Mouse (Mus musculus) MEL (cell line): ENCODE measurements around the gene Mau2. TPM values are rescaled to one million over a fixed set of nuclear protein-coding genes. Genes with fewer than 3 reads are reported as not detected.
A peak's percentile ranks its signal among the peaks of the same experiment; 100 is the strongest.

Experiments
- DNase-seq: peaks from one replicate; pipeline ENCODE4 v3.0.0; 2011; ENCODE audit warnings: low read depth, low spot score
- H3K27ac ChIP-seq: 2 replicates; pipeline ENCODE4 v1.5.1; 2012; ENCODE audit warnings: low read depth, mild to moderate bottlenecking, control low read depth, low read length, moderate library complexity; ENCODE audit not compliant: control insufficient read depth
- H3K27me3 ChIP-seq, 2 experiments: fragments of 150-350 bp in 1 of 2; sonication (generic) in 1 of 2; 2 replicates each; pipeline ENCODE4 v1.6.1; 2012; ENCODE audit warnings: low read length in 2 of 2, mild to moderate bottlenecking in 2 of 2, improper control_type of control experiment in 1 of 2, moderate library complexity in 1 of 2; ENCODE audit not compliant: insufficient read depth in 2 of 2, control insufficient read depth in 1 of 2
- H3K36me3 ChIP-seq, 2 experiments: 2 replicates each; pipeline ENCODE4 v1.6.1; 2012 to 2014; ENCODE audit warnings: low read length in 2 of 2, improper control_type of control experiment in 1 of 2, inconsistent platforms in 1 of 2, mild to moderate bottlenecking in 1 of 2; ENCODE audit not compliant: insufficient read depth in 2 of 2, control insufficient read depth in 1 of 2
- H3K4me1 ChIP-seq, 2 experiments: fragments of 150-350 bp in 1 of 2; sonication (generic) in 1 of 2; 2 replicates each; pipeline ENCODE4 v1.6.1; 2012; ENCODE audit warnings: low read length in 2 of 2, improper control_type of control experiment in 1 of 2, mild to moderate bottlenecking in 1 of 2; ENCODE audit not compliant: insufficient read depth in 2 of 2, control insufficient read depth in 1 of 2
- H3K4me3 ChIP-seq, 2 experiments: fragments of 150-350 bp in 1 of 2; sonication (generic) in 1 of 2; 2 replicates each; pipeline ENCODE4 v1.5.1; 2012; ENCODE audit warnings: low read depth in 2 of 2, low read length in 2 of 2, mild to moderate bottlenecking in 2 of 2, moderate library complexity in 2 of 2, control low read depth in 1 of 2, improper control_type of control experiment in 1 of 2; ENCODE audit not compliant: control insufficient read depth in 1 of 2, insufficient read depth in 1 of 2
- H3K79me2 ChIP-seq: 2 replicates; pipeline ENCODE4 v1.6.1; 2012; ENCODE audit warnings: mild to moderate bottlenecking, low read length, moderate library complexity; ENCODE audit not compliant: control insufficient read depth, poor library complexity, insufficient read depth
- H3K9ac ChIP-seq: 2 replicates; pipeline ENCODE4 v1.6.1; 2012; ENCODE audit warnings: low read depth, mild to moderate bottlenecking, control low read depth, low read length, moderate library complexity; ENCODE audit not compliant: control insufficient read depth, poor library complexity, severe bottlenecking
- H3K9me3 ChIP-seq: fragments of 150-350 bp; sonication (generic); replicated peaks from 2 replicates; pipeline ENCODE4 v1.6.1; 2012; ENCODE audit warnings: mild to moderate bottlenecking, low read length, improper control_type of control experiment, moderate library complexity; ENCODE audit not compliant: insufficient read depth
- ETS1 ChIP-seq: IDR thresholded peaks from 2 replicates; pipeline ENCODE4 v1.6.1; 2012; ENCODE audit warnings: low read depth, mild to moderate bottlenecking, inconsistent platforms, low read length, improper control_type of control experiment, moderate library complexity
- GABPA ChIP-seq: IDR thresholded peaks from 2 replicates; pipeline ENCODE4 v1.6.1; 2012; ENCODE audit warnings: low read depth, mild to moderate bottlenecking, inconsistent platforms, low read length, improper control_type of control experiment, moderate library complexity
- MAX ChIP-seq: IDR thresholded peaks from 2 replicates; pipeline ENCODE4 v1.6.1; 2011; ENCODE audit warnings: low read length, improper control_type of control experiment
- MEF2A ChIP-seq: IDR thresholded peaks from 2 replicates; pipeline ENCODE4 v1.6.1; 2014; ENCODE audit warnings: low read depth, mild to moderate bottlenecking, inconsistent platforms, low read length, improper control_type of control experiment; ENCODE audit not compliant: poor library complexity, insufficient replicate concordance, severe bottlenecking; ENCODE audit errors: extremely low read depth
- MYB ChIP-seq: IDR thresholded peaks from 2 replicates; pipeline ENCODE4 v1.6.1; 2011; ENCODE audit warnings: mild to moderate bottlenecking, low read depth, low read length, improper control_type of control experiment
- POLR2AphosphoS2 ChIP-seq: IDR thresholded peaks from 2 replicates; pipeline ENCODE4 v1.6.1; 2011; ENCODE audit warnings: low read length, improper control_type of control experiment
- POLR2AphosphoS5 ChIP-seq: IDR thresholded peaks from 2 replicates; pipeline ENCODE4 v1.6.1; 2012; ENCODE audit warnings: low read depth, borderline replicate concordance, mild to moderate bottlenecking, inconsistent platforms, low read length, moderate library complexity, mixed read lengths
- RAD21 ChIP-seq: IDR thresholded peaks from 2 replicates; pipeline ENCODE4 v1.6.1; 2011; ENCODE audit warnings: mild to moderate bottlenecking, low read depth, low read length, improper control_type of control experiment
- SIN3A ChIP-seq: IDR thresholded peaks from 2 replicates; pipeline ENCODE4 v1.6.1; 2012; ENCODE audit warnings: low read length, improper control_type of control experiment, inconsistent platforms
- SMC3 ChIP-seq: IDR thresholded peaks from 2 replicates; pipeline ENCODE4 v1.6.1; 2011; ENCODE audit warnings: low read depth, low read length, improper control_type of control experiment
- TCF12 ChIP-seq: IDR thresholded peaks from 2 replicates; pipeline ENCODE4 v1.6.1; 2014; ENCODE audit warnings: low read depth, mild to moderate bottlenecking, inconsistent platforms, low read length, improper control_type of control experiment, moderate library complexity
- UBTF ChIP-seq: IDR thresholded peaks from 2 replicates; pipeline ENCODE4 v1.6.1; 2012; ENCODE audit warnings: low read depth, mild to moderate bottlenecking, inconsistent platforms, low read length, improper control_type of control experiment, moderate library complexity, borderline replicate concordance; ENCODE audit not compliant: insufficient read depth
- USF2 ChIP-seq, 2 experiments: IDR thresholded peaks; 2 replicates each; pipeline ENCODE4 v1.6.1; 2011 to 2012; ENCODE audit warnings: improper control_type of control experiment in 2 of 2, low read length in 2 of 2, borderline replicate concordance in 1 of 2, inconsistent platforms in 1 of 2, low read depth in 1 of 2, mild to moderate bottlenecking in 1 of 2; ENCODE audit not compliant: insufficient read depth in 1 of 2
- polyA plus RNA-seq, 2 experiments: library from polyadenylated mRNA; stranded (reverse) in 1 of 2; unstranded in 1 of 2; fragments of >175 nt in 1 of 2; fragments of >200 nt in 1 of 2; gene quantifications; 2 replicates each; pipeline versions ENCODE4 v1.2.1 to v1.2.4; 2012; ENCODE audit warnings: low replicate concordance in 2 of 2, low read depth in 1 of 2; ENCODE audit not compliant: insufficient read length in 2 of 2, insufficient read depth in 1 of 2, missing spikeins in 1 of 2
- total RNA-seq: library from RNA; depleted of rRNA; stranded (reverse); fragments of 300-350 nt; gene quantifications from 2 replicates; pipeline ENCODE4 v1.2.3, GENCODE M21; 2012

Gene Mau2
- total and polyA plus RNA-seq, 3 experiments: 39.2 to 43.4 TPM; not detected in 1

GRCm38 (mm10) chr8:70072441-70073069 lies 30.0 kb upstream of the Mau2 start, which contains the start of gene Tm6sf2:
Gene Tm6sf2, plus strand, starts transcription at chr8:70072924.
- DNase-seq: peak; percentile 14

DNA sequence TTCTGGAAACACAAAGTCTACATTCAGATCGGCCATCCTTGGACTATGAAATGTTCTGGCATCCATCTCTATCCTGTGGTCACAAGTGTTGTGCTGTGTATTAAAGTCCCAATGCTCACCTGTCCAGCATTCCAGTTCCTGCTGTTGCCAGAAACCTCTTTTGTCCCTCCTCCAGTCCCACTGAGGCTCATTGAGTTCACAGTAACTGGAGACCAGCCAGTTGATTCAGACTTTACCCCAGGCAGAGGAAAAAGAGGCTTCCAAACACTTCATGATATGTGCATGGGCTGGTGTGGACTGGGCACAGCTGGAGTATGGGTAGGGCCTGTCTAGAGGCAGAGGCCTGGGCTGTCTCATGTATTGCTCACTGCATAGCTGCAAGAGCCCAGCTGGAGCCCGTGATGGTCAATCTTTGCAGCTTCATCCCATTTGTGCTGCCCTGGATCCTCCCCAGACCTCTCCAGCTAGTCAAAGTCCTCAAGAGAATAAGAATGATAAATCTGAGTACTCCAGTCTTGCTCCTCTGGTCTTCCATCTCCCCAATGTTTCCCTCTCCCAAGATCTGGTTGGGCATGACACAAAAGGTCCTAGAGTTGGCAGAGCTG lies 29.4 kb upstream of the Mau2 start:
- no peak overlapping the region for H3K4me3 ChIP-seq
- H3K79me2 ChIP-seq: no peaks in the 10 kb centered on the region
- H3K36me3 ChIP-seq: peaks cover 0 to 13% of the 10 kb centered on the region in 2 experiments
- no peaks in the 10 kb centered on the region for H3K9me3 ChIP-seq
- TF ChIP-seq UBTF (no peak), RAD21 (no peak), USF2 (IDR thresholded peaks at IDR 0.05; ENCODE audit: borderline replicate concordance in 1 of 2, insufficient read depth in 1 of 2, low read depth in 1 of 2, low read length in 2 of 2) (no peak)
- TF ChIP-seq, all 39 proteins: peak for 0
- H3K27me3 ChIP-seq: no peaks in the 10 kb centered on the region
- H3K4me1 ChIP-seq: peaks cover 4 to 20% of the 10 kb centered on the region in 2 experiments
- DNase-seq: no peak
- H3K27ac ChIP-seq: no peak overlapping the region
- H3K9ac ChIP-seq: no peak overlapping the region

More at GRCm38 (mm10) chr8:70072441-70073069, 30.0 kb upstream of the Mau2 start, which contains the start of gene Tm6sf2:
- H3K9ac ChIP-seq: no peak within 1 kb of the TSS
- peaks cover 0 to 13% of the 10 kb centered on the region in 2 experiments for H3K36me3 ChIP-seq
- peak within 1 kb of the TSS; percentile 15; the same call in 1 of the 2 replicates for H3K27ac ChIP-seq
- no peaks in the 10 kb centered on the region for H3K9me3 ChIP-seq
- peaks cover 4 to 20% of the 10 kb centered on the region in 2 experiments for H3K4me1 ChIP-seq
- H3K79me2 ChIP-seq: no peaks in the 10 kb centered on the region
- H3K4me3 ChIP-seq: no peak within 1 kb of the TSS
- H3K27me3 ChIP-seq: no peaks in the 10 kb centered on the region
- TF ChIP-seq SIN3A (no peak), MYB (no peak), GABPA (no peak), POLR2AphosphoS2 (no peak), MEF2A (no peak), SMC3 (no peak), POLR2AphosphoS5 (no peak), ETS1 (no peak), MAX (no peak), UBTF (no peak), TCF12 (no peak)
